Mouse (Mus musculus): ENCODE measurements around the gene Siah1a. TPM values are rescaled to one million over a fixed set of nuclear protein-coding genes. Genes with fewer than 3 reads are reported as not detected.

Siah1a gene
- total and polyA plus RNA-seq, 3 experiments = 5.9 to 11.1 (median 8.0) TPM

- in situ Hi-C loops (cut with MboI; ENCODE audit: low pct_ligation_motif_present, low pct_unique_long_range_greater_than_20kb, low sequenced_read_pairs) = no loop called here
- Histone ChIP-seq H3K79me2 (replicated peaks; ENCODE audit: control insufficient read depth, extremely low read depth, insufficient read depth, poor library complexity, severe bottlenecking) (no peaks in the 10 kb centered on the region), H3K4me1 (ENCODE audit: control insufficient read depth in 1 of 2, insufficient read depth in 2 of 2) (no peaks in the 10 kb centered on the region), H3K4me2 (ENCODE audit: insufficient read depth, low read depth, poor library complexity, severe bottlenecking) (no peak overlapping the region), H3K36me3 (replicated peaks in 1 of 2; ENCODE audit: control insufficient read depth in 1 of 2, insufficient read depth in 1 of 2, low read length in 1 of 2) (peaks cover 7 to 37% of the 10 kb centered on the region in 2 experiments), H3K4me3 (replicated peaks in 1 of 3; ENCODE audit: low read depth in 2 of 3, low read length in 2 of 3, poor library complexity in 1 of 3) (no peak overlapping the region), H3K9me3 (replicated peaks; ENCODE audit: low read length) (no peaks in the 10 kb centered on the region), H3K9ac (ENCODE audit: insufficient read depth, low read depth) (no peak overlapping the region), H3K27ac (ENCODE audit: insufficient read depth, low read depth) (no peak overlapping the region), H3K27me3 (replicated peaks) (no peaks in the 10 kb centered on the region)
- dilution Hi-C loops (cut with MboI; ENCODE audit: extremely low pct_ligation_motif_present, extremely low pct_unique_long_range_greater_than_20kb, low sequenced_read_pairs) = no loop called here
- TF ChIP-seq ETS1 (conservative IDR thresholded peaks at IDR 0.05; ENCODE audit: low read depth, low read length) = no peak
- no peak for TF ChIP-seq NELFE (IDR thresholded peaks at IDR 0.05; ENCODE audit: low read depth, low read length)
- no peak for TF ChIP-seq RCOR1 (conservative IDR thresholded peaks at IDR 0.05; ENCODE audit: low read depth, low read length)
- no peak for TF ChIP-seq JUN (IDR thresholded peaks at IDR 0.05; ENCODE audit: insufficient read depth, low read depth, low read length)
- DNase-seq (ENCODE audit: extremely low read depth) = no peak
Observed at GRCm38 (mm10) chr8:86699471-86699870, 46.3 kb downstream of the Siah1a start.

DNA sequence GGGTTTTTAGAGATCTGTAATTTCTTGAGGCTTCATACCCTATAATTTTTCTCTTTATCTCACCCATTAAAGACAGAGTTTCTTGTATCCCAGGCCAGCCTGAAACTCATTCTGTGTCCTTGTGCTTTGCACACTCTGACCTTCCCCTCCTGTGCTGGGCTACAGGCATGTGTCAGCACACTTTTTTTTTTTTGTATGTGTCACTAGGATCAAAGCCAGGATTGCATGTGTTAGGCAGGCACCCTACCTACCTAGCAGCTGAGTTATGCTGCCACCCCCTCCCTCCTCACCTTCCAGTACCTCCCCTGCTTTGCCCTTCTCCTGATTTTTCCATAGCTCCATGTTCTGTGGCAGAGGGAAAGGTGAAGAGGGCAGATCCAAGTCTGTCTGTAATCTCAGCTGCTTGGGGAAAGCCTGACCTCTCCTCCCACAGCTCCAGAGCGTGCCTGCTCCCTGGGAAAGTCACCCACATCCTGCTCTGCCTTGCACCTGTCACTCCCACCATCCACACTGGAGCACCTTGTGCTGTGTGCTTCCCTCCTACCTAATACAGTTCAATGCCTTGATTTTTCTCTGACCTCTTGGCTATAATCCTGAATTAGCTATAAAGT lies 46.8 kb downstream of the Siah1a start:
- H3K9me3 ChIP-seq (replicated peaks; ENCODE audit: low read length) = no peaks in the 10 kb centered on the region
- H3K4me3 ChIP-seq (replicated peaks in 1 of 3; ENCODE audit: low read depth in 2 of 3, low read length in 2 of 3, poor library complexity in 1 of 3) = no peak overlapping the region
- peaks cover 7 to 37% of the 10 kb centered on the region in 2 experiments for H3K36me3 ChIP-seq (replicated peaks in 1 of 2; ENCODE audit: control insufficient read depth in 1 of 2, insufficient read depth in 1 of 2, low read length in 1 of 2)
- no peak overlapping the region for H3K4me2 ChIP-seq (ENCODE audit: insufficient read depth, low read depth, poor library complexity, severe bottlenecking)
- no peaks in the 10 kb centered on the region for H3K79me2 ChIP-seq (replicated peaks; ENCODE audit: control insufficient read depth, extremely low read depth, insufficient read depth, poor library complexity, severe bottlenecking)
- no peak overlapping the region for H3K27ac ChIP-seq (ENCODE audit: insufficient read depth, low read depth)
- no peak overlapping the region for H3K9ac ChIP-seq (ENCODE audit: insufficient read depth, low read depth)
- no peak for DNase-seq (ENCODE audit: extremely low read depth)
- dilution Hi-C loops (cut with MboI; ENCODE audit: extremely low pct_ligation_motif_present, extremely low pct_unique_long_range_greater_than_20kb, low sequenced_read_pairs) (no loop called here), in situ Hi-C loops (cut with MboI; ENCODE audit: low pct_ligation_motif_present, low pct_unique_long_range_greater_than_20kb, low sequenced_read_pairs) (no loop called here)
- TF ChIP-seq ELF1 (IDR thresholded peaks at IDR 0.05; ENCODE audit: low read depth, low read length) = no peak
- no peak for TF ChIP-seq TBP (conservative IDR thresholded peaks at IDR 0.05; ENCODE audit: low read depth, low read length)
- no peak for TF ChIP-seq EP300 (IDR thresholded peaks at IDR 0.05; ENCODE audit: low read length)
- no peak for TF ChIP-seq ZNF384 (IDR thresholded peaks at IDR 0.05; ENCODE audit: low read depth, low read length)
- no peak for TF ChIP-seq IRF4 (IDR thresholded peaks at IDR 0.05; ENCODE audit: low read depth, low read length)
- TF ChIP-seq MXI1 (IDR thresholded peaks at IDR 0.05; ENCODE audit: low read depth, low read length) = no peak
- no peak for TF ChIP-seq MAZ (IDR thresholded peaks at IDR 0.05; ENCODE audit: low read depth, low read length)
- TF ChIP-seq TCF12 (IDR thresholded peaks at IDR 0.05; ENCODE audit: low read depth, low read length) = no peak
- no peak for TF ChIP-seq JUN (IDR thresholded peaks at IDR 0.05; ENCODE audit: insufficient read depth, low read depth, low read length)
- TF ChIP-seq KAT2A (IDR thresholded peaks at IDR 0.05; ENCODE audit: insufficient replicate concordance, low read length) = no peak
- no peaks in the 10 kb centered on the region for H3K4me1 ChIP-seq (ENCODE audit: control insufficient read depth in 1 of 2, insufficient read depth in 2 of 2)
- H3K27me3 ChIP-seq (replicated peaks) = no peaks in the 10 kb centered on the region

DNA sequence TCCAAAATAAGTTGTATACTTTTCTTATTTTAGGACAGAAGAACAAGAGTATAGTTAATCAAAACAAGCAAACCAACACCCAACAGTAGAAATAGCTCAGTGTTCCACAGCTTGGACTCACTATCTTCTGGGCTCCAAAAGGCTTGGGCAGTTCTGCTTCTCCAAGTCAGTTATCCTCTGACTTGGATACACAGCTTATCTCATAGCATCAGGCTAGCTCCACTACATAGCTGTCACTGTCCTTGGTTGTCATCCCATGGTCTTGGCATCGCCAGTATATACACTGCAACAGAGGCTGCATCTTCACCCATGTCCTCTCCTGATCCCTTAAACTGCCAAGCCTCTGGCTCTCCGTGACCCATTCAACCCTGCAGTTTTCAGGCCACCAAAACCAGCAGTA lies 50.0 kb downstream of the Siah1a start:
- Histone ChIP-seq H3K9ac (ENCODE audit: insufficient read depth, low read depth) (no peak overlapping the region), H3K36me3 (replicated peaks in 1 of 2; ENCODE audit: control insufficient read depth in 1 of 2, insufficient read depth in 1 of 2, low read length in 1 of 2) (peaks cover 7 to 45% of the 10 kb centered on the region in 2 experiments), H3K4me3 (replicated peaks in 1 of 3; ENCODE audit: low read depth in 2 of 3, low read length in 2 of 3, poor library complexity in 1 of 3) (no peak overlapping the region), H3K4me2 (ENCODE audit: insufficient read depth, low read depth, poor library complexity, severe bottlenecking) (no peak overlapping the region), H3K4me1 (ENCODE audit: control insufficient read depth in 1 of 2, insufficient read depth in 2 of 2) (no peaks in the 10 kb centered on the region), H3K27me3 (replicated peaks) (no peaks in the 10 kb centered on the region), H3K27ac (ENCODE audit: insufficient read depth, low read depth) (no peak overlapping the region), H3K79me2 (replicated peaks; ENCODE audit: control insufficient read depth, extremely low read depth, insufficient read depth, poor library complexity, severe bottlenecking) (no peaks in the 10 kb centered on the region), H3K9me3 (replicated peaks; ENCODE audit: low read length) (no peaks in the 10 kb centered on the region)
- no peak for DNase-seq (ENCODE audit: extremely low read depth)
- dilution Hi-C loops (cut with MboI; ENCODE audit: extremely low pct_ligation_motif_present, extremely low pct_unique_long_range_greater_than_20kb, low sequenced_read_pairs) (no loop called here), in situ Hi-C loops (cut with MboI; ENCODE audit: low pct_ligation_motif_present, low pct_unique_long_range_greater_than_20kb, low sequenced_read_pairs) (no loop called here)
- TF ChIP-seq BHLHE40 (IDR thresholded peaks at IDR 0.05; ENCODE audit: low read depth, low read length) = no peak
- no peak for TF ChIP-seq E2F4 (IDR thresholded peaks at IDR 0.05; ENCODE audit: insufficient replicate concordance, low read depth, low read length)
- TF ChIP-seq SMC3 (IDR thresholded peaks at IDR 0.05; ENCODE audit: low read depth, low read length) = no peak
- TF ChIP-seq USF1 (IDR thresholded peaks at IDR 0.05; ENCODE audit: low read depth, low read length) = no peak
- no peak for TF ChIP-seq HCFC1 (IDR thresholded peaks at IDR 0.05; ENCODE audit: low read depth, low read length)
- TF ChIP-seq ZC3H11A (IDR thresholded peaks at IDR 0.05; ENCODE audit: low read depth, low read length) = no peak
- TF ChIP-seq IRF4 (IDR thresholded peaks at IDR 0.05; ENCODE audit: low read depth, low read length) = no peak
- no peak for TF ChIP-seq RCOR1 (conservative IDR thresholded peaks at IDR 0.05; ENCODE audit: low read depth, low read length)
- TF ChIP-seq EP300 (IDR thresholded peaks at IDR 0.05; ENCODE audit: low read length) = no peak
- TF ChIP-seq JUN (IDR thresholded peaks at IDR 0.05; ENCODE audit: insufficient read depth, low read depth, low read length) = no peak
- TF ChIP-seq TBP (conservative IDR thresholded peaks at IDR 0.05; ENCODE audit: low read depth, low read length) = no peak
- no peak for TF ChIP-seq MEF2A (IDR thresholded peaks at IDR 0.05; ENCODE audit: borderline replicate concordance, low read depth, low read length)

Measured in CH12.LX (cell line).